Mouse (Mus musculus) adrenal gland, postnatal 25 days (tissue): Measurements from ENCODE around the gene Gm14399. TPM values are rescaled to one million over a fixed set of nuclear protein-coding genes. Genes with fewer than 3 reads are reported as not detected.
A peak's percentile ranks its signal among the peaks of the same experiment; 100 is the strongest.
"Not testable (repeated sequence)": the region's sequence is repeated elsewhere in the genome, so short reads cannot be mapped to it uniquely, and the experiment has no call there.

Experiments
- DNase-seq: peaks from one replicate; pipeline ENCODE4 v3.0.0; 2021; ENCODE audit warnings: mixed read lengths
- long read RNA-seq: library from polyadenylated mRNA; stranded (forward); transcript quantifications from one replicate; pipeline ENCODE4 v2.0.0, GENCODE M21; 2021
- total RNA-seq: library from RNA; stranded (reverse); gene quantifications from 2 replicates; pipeline ENCODE4 v1.2.3, GENCODE M21; 2021

Gene Gm14399
- 22.9 and 26.4 TPM in 2 replicates for total RNA-seq
- long read RNA-seq, partial matches to known transcripts = 0 of 5 reads
- long read RNA-seq, other reads (novel, unspliced or antisense) = 5 of 5 reads

DNA sequence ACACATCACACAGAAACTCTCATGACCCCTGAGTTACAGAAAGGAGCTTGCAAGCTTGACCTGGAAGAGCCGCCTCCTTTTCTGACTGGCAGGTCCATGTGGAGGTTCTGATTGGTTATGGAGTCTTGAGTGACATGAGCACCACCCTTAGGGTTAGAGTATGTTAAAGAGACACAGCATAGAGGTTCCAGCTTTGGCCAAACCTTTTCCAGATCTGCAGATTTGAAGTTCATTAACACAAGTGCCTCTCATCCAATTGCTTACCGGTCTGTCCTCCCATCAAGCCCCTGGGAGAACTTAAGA, at the start of gene Gm14399:
Gene Gm14399 (minus strand): TSS at position 20 of the 303 bp plus-strand sequence.
- DNase-seq = not testable (repeated sequence)

DNA sequence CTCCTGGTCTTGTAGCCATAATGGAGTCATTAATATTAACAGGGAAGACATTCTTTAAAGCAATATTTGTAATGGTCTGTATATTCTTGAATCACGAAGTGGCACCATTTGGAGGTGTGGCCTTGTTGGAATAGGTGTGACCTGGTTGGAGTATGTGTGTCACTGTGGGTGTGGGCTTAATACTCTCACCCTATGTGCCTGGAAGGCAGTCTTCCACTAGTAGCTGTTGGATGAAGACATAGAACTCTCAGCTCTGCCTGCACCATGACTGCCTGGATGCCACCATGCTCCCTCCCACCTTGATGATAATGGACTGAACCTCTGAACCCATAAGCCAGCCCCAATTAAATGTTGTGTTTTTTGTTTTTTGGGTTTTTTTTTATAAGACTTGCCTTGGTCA, 37.2 kb upstream of the Gm14399 start:
- DNase-seq = not testable (repeated sequence)

DNA sequence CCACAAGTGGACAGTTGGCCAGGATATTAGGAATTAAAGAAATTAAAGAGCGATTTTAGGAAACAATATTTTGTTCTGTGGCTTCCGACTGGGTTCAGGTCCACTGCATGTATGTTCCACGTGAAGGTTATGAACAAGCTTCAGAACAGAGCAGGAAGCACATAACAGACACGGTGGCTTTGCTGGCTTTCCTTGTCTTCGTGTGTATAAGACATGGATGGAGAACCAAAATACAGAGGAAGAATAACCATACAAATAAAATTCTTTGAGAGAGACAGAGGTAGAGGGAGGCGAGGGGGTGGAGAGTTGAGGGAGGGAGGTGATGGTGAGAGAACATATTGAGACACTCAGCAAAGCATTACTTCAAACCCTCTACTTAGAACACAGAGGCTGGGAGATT, 34.5 kb upstream of the Gm14399 start:
- DNase-seq = no peak

DNA sequence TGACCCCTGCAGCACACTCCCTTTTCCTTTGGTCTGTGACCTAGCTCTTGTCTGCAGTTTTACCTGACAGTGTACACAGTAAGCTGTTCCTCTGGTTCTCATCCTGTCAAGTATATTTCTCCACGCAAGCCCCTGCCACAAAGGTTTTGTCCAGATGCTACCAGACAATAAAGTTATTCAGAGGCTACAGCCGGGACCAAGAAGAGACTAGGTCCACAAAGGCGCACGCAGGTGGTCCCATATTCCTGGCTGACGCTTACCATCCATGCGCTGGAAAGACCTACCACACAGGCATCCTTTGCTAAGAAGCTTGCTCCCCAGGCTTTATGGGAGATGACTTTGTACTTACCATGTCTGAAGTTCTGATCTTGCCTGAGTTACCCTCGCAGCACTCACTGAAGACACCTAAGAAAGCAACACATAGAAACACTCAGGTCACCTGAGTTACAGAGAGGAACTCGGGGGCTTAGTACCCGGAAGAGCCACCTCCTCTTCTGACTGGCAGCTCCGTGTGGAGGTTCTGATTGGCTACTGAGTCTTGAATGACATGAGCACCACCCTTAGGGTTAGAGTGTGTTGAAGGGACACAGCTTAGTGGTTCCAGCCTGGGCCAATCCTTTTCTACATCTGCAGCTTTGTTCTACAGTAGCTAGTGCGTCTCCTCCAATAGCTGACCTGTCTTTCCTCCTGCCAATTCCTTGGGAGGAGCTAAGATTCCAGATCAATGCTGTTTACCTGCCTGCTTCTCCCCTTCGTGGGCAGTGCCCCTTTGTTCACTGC, 33.8 kb upstream of the Gm14399 start, which contains the start of gene Gm14443:
Gene Gm14443 (minus strand): TSS at position 471 of the 780 bp plus-strand sequence.
- not testable (repeated sequence) for DNase-seq

DNA sequence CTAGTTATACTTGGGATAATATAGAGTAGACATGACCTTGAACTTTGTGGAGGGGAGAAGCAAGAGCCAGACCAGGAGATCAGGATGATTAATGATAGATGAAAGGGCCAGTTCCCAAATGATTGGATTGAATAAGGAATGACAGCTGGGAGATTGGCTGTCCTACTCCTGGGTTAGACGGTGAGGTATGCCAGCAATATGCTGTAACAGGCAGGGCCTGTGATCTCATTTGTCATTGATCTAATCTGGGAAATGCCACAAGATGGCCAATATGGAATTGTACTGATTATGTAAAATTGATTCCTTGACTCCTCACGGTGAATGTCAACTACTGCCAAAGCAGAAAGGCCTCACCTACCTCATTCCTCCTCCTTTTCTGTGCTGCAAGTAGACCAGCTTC, 32.2 kb upstream of the Gm14399 start:
- DNase-seq = not testable (repeated sequence)

DNA sequence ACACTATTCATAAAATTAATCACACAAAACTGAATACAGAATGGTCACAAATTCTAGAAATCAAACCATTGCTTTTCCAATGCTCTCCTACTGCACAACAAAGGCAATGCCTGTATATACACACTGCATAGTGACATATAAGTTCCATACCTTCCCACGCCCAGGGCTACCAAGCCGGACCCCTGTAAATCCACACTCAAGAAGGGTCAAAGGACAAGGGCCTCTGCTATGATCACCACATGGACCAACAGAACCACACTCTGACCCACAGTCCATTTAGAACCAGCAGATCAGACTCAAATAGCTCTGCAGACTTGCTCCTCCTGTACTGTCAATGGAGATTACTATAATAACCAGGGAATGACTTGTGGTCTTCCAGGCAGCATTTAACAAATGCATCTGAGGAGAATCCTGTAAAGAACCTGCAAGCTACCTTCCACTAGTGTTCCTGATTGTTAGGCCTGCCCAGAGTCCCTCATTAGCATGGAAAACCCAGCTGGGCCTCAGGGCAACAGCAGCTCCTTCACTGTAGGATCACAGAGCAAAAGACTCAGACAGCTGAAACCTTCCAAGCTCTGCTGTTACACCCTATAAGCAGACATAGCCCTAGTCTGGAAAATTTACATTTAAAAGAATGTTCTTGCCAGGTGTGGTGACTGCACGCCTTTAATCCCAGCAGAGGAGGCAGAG, 31.2 kb upstream of the Gm14399 start:
- not testable (repeated sequence) for DNase-seq

DNA sequence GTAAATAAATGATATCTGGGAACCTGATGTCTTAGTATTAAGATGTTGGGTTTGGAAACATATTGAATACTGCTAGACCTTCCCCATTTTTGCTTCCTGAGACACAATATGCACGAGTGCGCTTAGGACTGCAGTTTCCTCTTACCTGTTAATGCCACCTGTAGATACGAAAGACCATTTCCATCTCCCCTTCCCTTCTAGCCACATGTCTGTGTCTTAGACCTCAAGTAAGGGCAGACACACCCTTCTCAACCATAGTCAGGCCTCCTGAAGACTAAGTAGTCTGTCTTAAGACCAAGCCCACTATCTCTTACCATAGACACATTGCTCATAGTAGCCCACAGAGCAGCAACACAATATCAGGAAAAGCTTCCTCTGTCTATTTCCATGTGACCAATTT, 30.3 kb upstream of the Gm14399 start:
- DNase-seq = no peak

DNA sequence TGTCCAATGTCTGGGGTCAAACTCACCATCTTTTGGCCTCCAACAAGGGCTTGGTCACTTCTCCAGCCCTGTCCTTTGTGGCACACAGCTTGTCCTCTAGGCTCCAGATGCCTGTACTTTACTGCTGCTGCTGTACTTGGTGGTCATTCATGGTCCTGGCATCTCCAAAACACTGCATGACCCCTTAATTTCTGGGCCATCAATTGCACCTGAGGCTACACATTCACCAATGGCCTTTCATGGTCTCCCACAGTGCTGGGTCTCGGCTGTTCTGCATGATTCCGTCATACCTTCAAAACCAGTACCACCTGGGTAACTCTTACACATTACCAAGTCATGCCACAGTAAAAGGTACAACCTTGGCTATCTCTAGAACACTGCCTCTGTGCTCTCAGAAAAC, 25.1 kb upstream of the Gm14399 start:
- not testable (repeated sequence) for DNase-seq

DNA sequence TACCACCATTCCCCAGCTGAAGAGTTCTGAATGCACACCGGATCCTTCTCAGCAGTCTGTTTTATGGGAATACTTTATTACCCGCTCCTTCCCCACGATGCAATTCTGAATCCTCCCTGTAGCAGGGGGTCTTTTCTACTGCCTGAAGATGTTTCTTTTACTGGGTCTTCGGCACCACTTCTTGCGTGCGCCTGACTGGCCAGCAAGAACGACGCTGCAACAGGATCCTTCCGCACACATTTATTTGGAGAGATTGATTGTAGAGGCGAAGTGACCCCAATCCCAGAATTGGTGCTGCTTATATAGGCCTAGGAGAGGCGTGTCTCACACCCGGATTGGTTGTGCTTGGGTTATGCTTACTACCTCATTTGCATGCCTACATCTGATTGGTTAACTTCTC, 23.3 kb upstream of the Gm14399 start:
- not testable (repeated sequence) for DNase-seq

DNA sequence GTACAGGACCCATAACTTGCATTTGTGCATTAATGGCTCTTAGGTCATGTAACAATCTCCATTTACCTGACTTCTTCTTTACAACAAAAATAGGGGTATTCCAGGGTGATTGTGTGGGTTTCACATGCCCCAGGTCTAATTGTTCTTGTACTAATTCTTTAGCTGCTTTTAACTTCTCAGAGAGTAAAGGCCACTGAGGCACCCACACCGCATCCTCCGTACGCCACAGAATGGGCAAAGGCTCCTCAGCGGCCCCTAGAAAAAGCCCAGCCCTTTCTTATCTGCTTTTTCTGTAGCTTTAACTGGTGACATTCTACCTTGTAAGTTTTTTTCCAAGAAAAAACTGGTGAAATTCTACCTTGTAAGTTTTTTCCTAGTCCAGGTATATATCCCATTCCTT, 19.6 kb upstream of the Gm14399 start:
- DNase-seq = not testable (repeated sequence)

DNA sequence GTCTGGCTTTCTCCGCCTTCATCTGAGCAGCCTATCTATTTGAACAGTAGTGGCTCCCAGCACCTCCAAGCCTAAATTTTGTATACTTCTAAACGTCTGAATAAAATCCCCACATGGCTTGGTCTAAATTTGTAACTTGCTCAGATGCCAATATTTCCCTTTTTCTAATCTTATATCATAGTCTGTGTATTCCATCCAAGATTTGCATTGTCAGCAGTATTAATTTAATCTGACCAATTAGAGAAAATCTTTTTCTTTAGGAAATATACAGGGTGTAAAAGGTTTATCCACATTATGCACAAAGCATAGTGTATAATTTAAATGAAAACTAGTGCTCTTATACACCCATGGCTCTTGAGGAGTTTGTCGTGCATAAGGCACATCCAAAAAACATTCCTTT, 16.8 kb upstream of the Gm14399 start:
- no peak for DNase-seq

DNA sequence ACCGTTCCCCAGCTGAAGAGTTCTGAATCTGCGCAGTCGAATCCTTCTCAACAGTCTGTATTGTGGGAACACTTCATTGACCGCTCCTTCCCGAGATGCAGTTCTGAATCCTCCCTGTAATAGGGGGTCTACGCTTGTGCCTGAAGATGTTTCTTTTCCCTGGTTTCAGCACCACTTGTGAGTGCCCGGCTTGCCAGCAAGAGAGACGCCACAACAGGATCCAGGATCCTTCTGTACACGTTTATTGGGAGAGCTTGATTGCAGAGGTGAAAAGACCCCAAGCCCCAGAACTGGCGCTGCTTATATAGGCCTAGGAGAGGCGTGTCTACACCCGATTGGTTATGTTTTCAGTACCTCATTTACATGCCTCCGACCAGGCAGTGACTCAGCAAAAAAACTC, 14.9 kb upstream of the Gm14399 start:
- DNase-seq = no peak

DNA sequence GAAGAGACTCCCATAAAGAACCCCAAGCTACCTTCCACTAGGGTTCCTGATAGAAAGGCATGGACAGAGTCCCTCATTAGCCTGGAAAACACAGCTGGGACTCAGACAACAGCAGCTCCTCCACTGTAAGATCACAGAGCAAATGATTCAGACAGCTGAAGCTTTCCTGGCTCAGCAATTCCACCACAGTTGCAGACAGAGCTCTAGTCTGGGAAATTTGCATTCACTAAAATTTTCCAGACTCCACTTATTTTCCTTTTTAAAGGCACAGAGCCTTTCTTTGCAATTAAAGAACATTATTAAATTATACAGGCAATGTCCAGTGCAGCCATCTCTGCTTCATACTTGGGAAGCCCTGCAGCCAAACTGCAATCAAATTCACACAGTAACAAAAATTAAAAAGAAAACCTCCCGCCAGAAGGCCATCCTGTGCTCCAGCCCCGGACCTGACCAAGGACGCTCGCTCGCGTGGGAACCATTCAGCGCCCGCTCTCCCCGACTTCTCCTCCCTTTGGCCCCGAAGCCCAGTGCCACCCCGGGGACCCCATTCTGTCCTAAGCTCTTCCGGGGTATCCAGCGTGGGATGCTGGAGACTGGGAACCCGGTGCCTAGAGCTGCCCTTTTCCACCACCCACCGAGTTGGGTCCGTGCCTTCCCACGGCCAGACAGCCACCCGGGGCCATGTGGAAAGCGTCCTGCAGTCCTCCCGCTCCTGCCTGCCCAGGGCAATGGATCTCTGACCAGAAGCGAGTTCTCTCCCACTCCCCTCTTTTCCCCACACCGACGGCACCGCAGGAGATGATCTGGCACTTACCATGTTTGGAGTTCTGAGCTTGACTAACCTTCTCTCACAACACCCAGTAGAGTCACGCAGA, 457 bp downstream of the Gm14399 start:
- peak; percentile 30 for DNase-seq

DNA sequence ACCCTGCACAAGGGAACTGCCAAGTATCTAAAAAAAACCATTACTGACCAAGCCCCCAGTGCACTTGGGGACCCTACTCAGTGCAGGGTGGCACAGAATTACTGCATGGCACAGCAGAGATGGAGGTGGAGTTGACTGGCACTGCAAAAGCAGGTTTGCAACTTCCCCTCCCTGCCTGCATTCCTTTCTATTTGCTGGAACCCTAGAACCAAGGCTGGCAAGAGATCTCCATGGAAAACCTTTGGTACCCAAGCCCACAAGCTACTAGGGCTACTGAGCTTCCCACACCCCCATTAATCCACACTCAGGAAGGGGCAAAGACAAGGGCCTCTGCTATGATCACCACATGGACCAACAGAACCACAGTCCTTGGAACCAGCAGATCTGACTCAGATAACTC, 1.2 kb downstream of the Gm14399 start:
- not testable (repeated sequence) for DNase-seq

Other genes with a start within 250 kb of the Gm14399 start
- 1.3 TPM in 1 of 2 replicates, not detected in the other for gene Gm14444, start 131.8 kb downstream of the Gm14399 start, total RNA-seq
- gene Gm14393, start 74.2 kb downstream of the Gm14399 start, total RNA-seq = 1.7 TPM in 1 of 2 replicates, not detected in the other
- 3.1 and 3.2 TPM in 2 replicates for gene Gm14443, start 33.9 kb upstream of the Gm14399 start, total RNA-seq
- 77.2 and 98.0 TPM in 2 replicates for gene Gm14391, start 64.9 kb upstream of the Gm14399 start, total RNA-seq
- gene Gm14440, start 133.1 kb upstream of the Gm14399 start, total RNA-seq = 16.4 TPM in 1 of 2 replicates, not detected in the other
- 55.1 and 57.8 TPM in 2 replicates for gene Gm4631, start 196.2 kb upstream of the Gm14399 start, total RNA-seq
- gene Zfp968, start 230.4 kb upstream of the Gm14399 start, total RNA-seq = 6.1 and 10.7 TPM in 2 replicates